Mouse (Mus musculus) gastrocnemius, adult 2 months (tissue): ENCODE results near the gene Mblac2. TPM values are rescaled to one million over a fixed set of nuclear protein-coding genes. Genes with fewer than 3 reads are reported as not detected.

ENCODE experiments used
- DNase-seq: peaks from one replicate; pipeline ENCODE4 v3.0.0; 2022
- H3K27ac ChIP-seq: fragments of 200-600 bp; 2 replicates; pipeline ENCODE4 v1.8.1; 2022; ENCODE audit warnings: mild to moderate bottlenecking
- H3K4me3 ChIP-seq: fragments of 200-600 bp; 2 replicates; pipeline ENCODE4 v1.8.1; 2022; ENCODE audit warnings: mild to moderate bottlenecking, moderate library complexity
- CTCF ChIP-seq: fragments of 200-600 bp; IDR thresholded peaks from 2 replicates; pipeline ENCODE4 v1.8.1; 2022; ENCODE audit warnings: antibody characterized with exemption, mild to moderate bottlenecking, moderate library complexity
- intact Hi-C: fragments of 180-260 bp; cut with DNase I; formaldehyde crosslinking; loops from one replicate; pipeline ENCODE4 v1.15.1; 2025
- total RNA-seq, 2 experiments: library from RNA; stranded (reverse); gene quantifications; 2 replicates each; pipeline ENCODE4 v1.2.3; 2021

The Mblac2 gene
- total RNA-seq, 2 experiments from 2014 or later = 1.6 to 2.0 TPM

GRCm38 (mm10) chr13:81790160-81790559 lies 79.0 kb downstream of the Mblac2 start:
- TF ChIP-seq CTCF = no peak
- no peak for DNase-seq
- Histone ChIP-seq H3K4me3 (no peak overlapping the region), H3K27ac (no peak overlapping the region)
- intact Hi-C loops = no loop called here

- Histone ChIP-seq H3K4me3 (no peak overlapping the region), H3K27ac (no peak overlapping the region)
- intact Hi-C loops = no loop called here
- DNase-seq = no peak
- TF ChIP-seq CTCF = no peak
Observed at GRCm38 (mm10) chr13:81791861-81792260, 80.7 kb downstream of the Mblac2 start.

- intact Hi-C loops = no loop called here
- TF ChIP-seq CTCF = no peak
- H3K4me3 ChIP-seq = no peak overlapping the region
- H3K27ac ChIP-seq = no peak overlapping the region
- DNase-seq = no peak
Observed at GRCm38 (mm10) chr13:81793850-81794249, 82.7 kb downstream of the Mblac2 start.

- DNase-seq = no peak
- H3K27ac ChIP-seq = no peak overlapping the region
- H3K4me3 ChIP-seq = no peak overlapping the region
- intact Hi-C loops = no loop called here
- TF ChIP-seq CTCF = peak; percentile 41
Observed at GRCm38 (mm10) chr13:81801121-81801520, 90.0 kb downstream of the Mblac2 start.

Other genes with a start within 250 kb of the Mblac2 start
- gene Adgrv1, start 78.2 kb upstream of the Mblac2 start, total RNA-seq = not detected
- 1 to 10 TPM; 7.9 to 9.2 TPM for gene Lysmd3, start 53.7 kb upstream of the Mblac2 start, total RNA-seq
- 1 to 10 TPM; 1.3 to 2.2 TPM for gene Polr3g, start 328 bp upstream of the Mblac2 start, total RNA-seq
- 10 to 100 TPM; 24.1 to 33.9 TPM for gene Cetn3, start 71.7 kb downstream of the Mblac2 start, total RNA-seq